Mouse (Mus musculus) intestine, embryonic 14.5 days (tissue): ENCODE data around the gene Gnb5. TPM values are rescaled to one million over a fixed set of nuclear protein-coding genes. Genes with fewer than 3 reads are reported as not detected.

Experiments
- ATAC-seq: fragments of 200-750 bp; cut with Nextera tagmentation; replicated peaks from 2 replicates; pipeline ENCODE4 v1.8.0; 2017; ENCODE audit warnings: low read depth, moderate number of reproducible peaks, moderate TSS enrichment, moderate library complexity; ENCODE audit not compliant: low FRiP score, low TSS enrichment
- DNase-seq: peaks from one replicate; pipeline ENCODE4 v3.0.0-alpha.2; 2018; ENCODE audit warnings: low spot score
- H3K27ac ChIP-seq: fragments of 300-500 bp; sonication (generic); 2 replicates; pipeline ENCODE4 v1.5.1; 2014; ENCODE audit warnings: low read depth, mild to moderate bottlenecking, control low read depth
- H3K27me3 ChIP-seq: fragments of 300-500 bp; sonication (generic); replicated peaks from 2 replicates; pipeline ENCODE4 v1.6.1; 2014; ENCODE audit warnings: low read length, control low read depth; ENCODE audit not compliant: control insufficient read depth, insufficient read depth
- H3K36me3 ChIP-seq: fragments of 300-500 bp; sonication (generic); 2 replicates; pipeline ENCODE4 v1.6.1; 2014; ENCODE audit warnings: low read length, control low read depth; ENCODE audit not compliant: control insufficient read depth, insufficient read depth
- H3K4me1 ChIP-seq: fragments of 300-500 bp; sonication (generic); replicated peaks from 2 replicates; pipeline ENCODE4 v1.6.1; 2014; ENCODE audit warnings: low read length, control low read depth, mixed read lengths; ENCODE audit not compliant: control insufficient read depth, insufficient read depth
- H3K4me2 ChIP-seq: fragments of 300-500 bp; sonication (generic); 2 replicates; pipeline ENCODE4 v1.6.1; 2014; ENCODE audit warnings: low read length
- H3K4me3 ChIP-seq: fragments of 300-500 bp; sonication (generic); 2 replicates; pipeline ENCODE4 v1.5.1; 2014; ENCODE audit warnings: low read depth, low read length, control low read depth, mixed read lengths
- H3K9ac ChIP-seq: fragments of 300-500 bp; sonication (generic); 2 replicates; pipeline ENCODE4 v1.6.1; 2014; ENCODE audit warnings: mild to moderate bottlenecking, low read length
- H3K9me3 ChIP-seq: fragments of 300-500 bp; sonication (generic); 2 replicates; pipeline ENCODE4 v1.6.1; 2016; ENCODE audit warnings: low read length, control low read depth; ENCODE audit not compliant: control insufficient read depth
- WGBS: fragments of 180-500 bp; shearing (Covaris S2); extraction: QIAGEN DNeasy Blood & Tissue Kit; methylation state at CpG from one replicate; pipeline ENCODE4 v1.1.7; 2014; 5-methylcytosine and 5-hydroxymethylcytosine counted together
- polyA plus RNA-seq: library from polyadenylated mRNA; unstranded; fragments of >200 nt; fragmentation: Nextera tagmentation; extraction: Ambion mirVana; gene quantifications from 2 replicates; pipeline ENCODE4 v1.2.1, GENCODE M21; 2014

The Gnb5 gene
- polyA plus RNA-seq, 1 experiment from 2014 or later = 25.5 TPM

DNA sequence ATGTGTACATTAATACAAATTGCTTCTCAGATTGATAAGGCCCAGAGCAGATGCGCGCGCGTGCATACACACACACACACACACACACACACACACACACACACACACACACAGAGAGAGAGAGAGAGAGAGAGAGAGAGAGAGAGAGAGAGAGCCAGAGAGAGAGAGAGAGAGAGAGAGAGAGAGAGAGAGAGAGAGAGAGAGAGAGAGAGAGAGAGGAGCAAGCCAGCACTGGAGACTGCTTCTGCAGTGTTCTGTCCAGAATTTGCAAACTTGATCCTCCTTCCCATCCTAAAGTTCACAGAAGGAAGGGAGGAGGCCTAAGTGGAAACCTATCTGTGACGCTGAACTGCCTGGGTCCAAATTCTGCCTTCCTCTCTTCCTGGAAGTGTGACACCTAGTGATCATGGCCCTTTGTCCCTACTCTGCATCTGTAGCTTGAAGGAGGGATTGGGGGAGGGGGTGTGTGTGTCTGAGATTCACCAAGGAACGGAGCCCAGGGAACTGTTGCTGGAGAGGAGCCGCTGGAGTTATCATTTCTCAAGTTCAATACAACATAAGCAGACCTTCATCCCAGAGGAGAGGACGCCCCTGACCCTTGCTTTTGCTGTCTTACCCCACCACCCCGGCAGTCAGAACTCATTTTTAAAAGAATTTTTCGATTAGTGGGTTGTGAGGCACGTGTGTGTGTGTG is 7.2 kb downstream of the Gnb5 start:
- Histone ChIP-seq H3K27ac (peak overlapping the region; percentile 80), H3K9ac (peak overlapping the region; percentile 60), H3K36me3 (no peaks in the 10 kb centered on the region), H3K4me1 (peaks cover 8% of the 10 kb centered on the region; the same call in 1 of the 2 replicates), H3K4me3 (peak overlapping the region; percentile 65), H3K27me3 (no peaks in the 10 kb centered on the region), H3K9me3 (no peaks in the 10 kb centered on the region), H3K4me2 (peak overlapping the region; percentile 70)
- peak; percentile 21 for ATAC-seq
- WGBS = 29% methylated on average over 11 of the region's 11 CpGs
- DNase-seq = peak; percentile 71

DNA sequence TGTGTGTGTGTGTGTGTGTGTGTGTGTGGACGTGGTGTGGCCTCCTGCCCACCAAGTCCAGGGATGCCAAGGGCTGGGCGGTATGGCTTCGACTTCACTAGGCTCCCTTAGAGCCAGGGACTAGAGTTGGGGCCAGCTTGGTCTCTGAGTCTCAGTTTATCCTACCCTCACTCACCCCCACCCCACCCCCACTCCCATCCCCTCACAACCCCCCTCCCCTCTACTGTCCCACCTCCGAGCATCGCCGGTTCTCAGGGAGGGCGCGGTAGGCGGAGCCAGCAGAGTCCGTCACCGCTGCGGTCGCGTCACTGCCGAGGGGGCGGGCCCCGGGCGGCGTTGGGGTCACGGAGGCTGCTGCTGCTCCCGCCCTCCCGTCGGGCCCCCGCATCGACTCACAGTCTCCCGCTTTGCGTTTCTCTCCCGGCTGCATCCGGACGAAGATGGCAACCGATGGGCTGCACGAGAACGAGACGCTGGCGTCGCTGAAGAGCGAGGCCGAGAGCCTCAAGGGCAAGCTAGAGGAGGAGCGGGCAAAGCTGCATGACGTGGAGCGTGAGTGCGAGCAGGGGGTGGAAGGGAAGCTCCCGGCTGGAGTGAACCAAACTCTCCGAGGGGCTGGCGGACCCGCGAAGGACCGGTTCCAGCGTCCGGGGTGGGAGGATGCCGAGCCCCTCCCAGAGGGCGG is 7.9 kb downstream of the Gnb5 start:
- no peaks in the 10 kb centered on the region for H3K9me3 ChIP-seq
- DNase-seq (peak; percentile 92), ATAC-seq (peak; percentile 84)
- H3K4me2 ChIP-seq = peak overlapping the region; percentile 70
- peak overlapping the region; percentile 65 for H3K4me3 ChIP-seq
- peaks cover 8% of the 10 kb centered on the region; the same call in 1 of the 2 replicates for H3K4me1 ChIP-seq
- H3K27me3 ChIP-seq = no peaks in the 10 kb centered on the region
- WGBS = under 1% methylated on average over 52 of the region's 52 CpGs
- H3K9ac ChIP-seq = peak overlapping the region; percentile 60
- H3K36me3 ChIP-seq = no peaks in the 10 kb centered on the region
- peak overlapping the region; percentile 80 for H3K27ac ChIP-seq

- Histone ChIP-seq H3K9me3 (no peaks in the 10 kb centered on the region), H3K4me3 (peak overlapping the region; percentile 65), H3K4me2 (peak overlapping the region; percentile 70), H3K27me3 (no peaks in the 10 kb centered on the region), H3K27ac (peak overlapping the region; percentile 80), H3K4me1 (peaks cover 11% of the 10 kb centered on the region), H3K36me3 (no peaks in the 10 kb centered on the region), H3K9ac (peak overlapping the region; percentile 60)
- ATAC-seq (no peak), DNase-seq (no peak)
- 3% methylated on average over 22 of the region's 22 CpGs for WGBS
Observed at GRCm38 (mm10) chr9:75314517-75315105, 8.5 kb downstream of the Gnb5 start.

DNA sequence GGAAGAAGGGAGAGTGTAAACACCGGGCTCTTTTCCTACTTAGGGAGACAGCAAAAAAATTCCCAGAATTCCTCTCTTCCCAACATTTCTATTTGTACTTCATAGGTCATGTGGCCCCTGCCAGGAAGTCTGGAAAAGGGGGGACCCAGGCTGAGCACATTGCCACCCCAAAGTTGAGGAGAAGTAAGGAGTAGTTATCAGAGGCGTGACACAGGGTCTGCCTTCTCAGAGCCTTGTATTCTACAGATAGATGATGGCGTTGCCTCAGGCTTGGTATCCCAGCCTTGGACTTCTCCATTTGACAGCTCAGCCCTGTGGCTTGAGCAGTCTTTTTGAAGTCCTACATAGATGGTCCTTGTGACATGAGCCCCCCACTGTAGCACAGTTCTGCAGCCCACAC is 9.2 kb downstream of the Gnb5 start:
- H3K27me3 ChIP-seq = no peaks in the 10 kb centered on the region
- H3K9ac ChIP-seq = no peak overlapping the region; the same call in 1 of the 2 replicates
- DNase-seq = no peak
- H3K4me1 ChIP-seq = peaks cover 11% of the 10 kb centered on the region
- WGBS = 69% methylated on average over 3 of the region's 3 CpGs
- no peak overlapping the region for H3K27ac ChIP-seq
- H3K36me3 ChIP-seq = no peaks in the 10 kb centered on the region
- H3K9me3 ChIP-seq = no peaks in the 10 kb centered on the region
- peak overlapping the region; percentile 70 for H3K4me2 ChIP-seq
- peak overlapping the region; percentile 65; the same call in 1 of the 2 replicates for H3K4me3 ChIP-seq
- no peak for ATAC-seq

GRCm38 (mm10) chr9:75316771-75317170 is 10.7 kb downstream of the Gnb5 start:
- H3K4me3 ChIP-seq = no peak overlapping the region
- no peak overlapping the region for H3K4me2 ChIP-seq
- ATAC-seq (no peak), DNase-seq (no peak)
- WGBS = 87% methylated on average over 6 of the region's 6 CpGs
- no peaks in the 10 kb centered on the region for H3K36me3 ChIP-seq
- H3K9ac ChIP-seq = no peak overlapping the region
- peaks cover 11% of the 10 kb centered on the region for H3K4me1 ChIP-seq
- H3K27me3 ChIP-seq = no peaks in the 10 kb centered on the region
- H3K9me3 ChIP-seq = no peaks in the 10 kb centered on the region
- H3K27ac ChIP-seq = no peak overlapping the region

DNA sequence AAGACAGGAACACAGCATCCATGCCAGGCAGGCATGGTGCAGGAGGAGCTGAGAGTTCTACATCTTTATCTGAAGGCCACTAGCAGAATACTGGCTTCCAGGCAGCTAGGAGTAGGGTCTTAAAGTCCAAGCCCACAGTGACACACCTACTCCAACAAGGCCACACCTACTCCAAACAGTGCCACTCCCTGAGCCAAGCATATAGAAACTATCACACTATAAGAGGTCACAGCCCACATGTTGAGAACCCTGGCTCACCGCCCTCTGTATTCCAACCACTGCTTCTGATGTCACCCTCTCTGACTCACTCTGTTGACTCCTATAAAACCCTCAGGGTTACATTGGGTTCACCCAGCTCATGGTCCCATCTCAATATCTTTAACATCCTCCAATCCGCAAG is 12.1 kb downstream of the Gnb5 start:
- DNase-seq (no peak), ATAC-seq (peak; percentile 30; the same call in 1 of the 2 replicates)
- no peaks in the 10 kb centered on the region for H3K27me3 ChIP-seq
- no peak overlapping the region for H3K4me2 ChIP-seq
- WGBS = 92% methylated on average over 2 of the region's 2 CpGs
- no peaks in the 10 kb centered on the region for H3K9me3 ChIP-seq
- no peak overlapping the region for H3K4me3 ChIP-seq
- no peak overlapping the region for H3K9ac ChIP-seq
- no peak overlapping the region for H3K27ac ChIP-seq
- peaks cover 11% of the 10 kb centered on the region for H3K4me1 ChIP-seq
- no peaks in the 10 kb centered on the region for H3K36me3 ChIP-seq

- no peaks in the 10 kb centered on the region for H3K9me3 ChIP-seq
- DNase-seq = no peak
- H3K4me2 ChIP-seq = no peak overlapping the region
- H3K4me1 ChIP-seq = peaks cover 11% of the 10 kb centered on the region
- H3K4me3 ChIP-seq = no peak overlapping the region
- ATAC-seq = no peak
- no peak overlapping the region for H3K27ac ChIP-seq
- no peak overlapping the region for H3K9ac ChIP-seq
- H3K36me3 ChIP-seq = no peaks in the 10 kb centered on the region
- H3K27me3 ChIP-seq = no peaks in the 10 kb centered on the region
- WGBS = 65% methylated on average over 3 of the region's 3 CpGs
Observed at GRCm38 (mm10) chr9:75319365-75319764, 13.3 kb downstream of the Gnb5 start.

DNA sequence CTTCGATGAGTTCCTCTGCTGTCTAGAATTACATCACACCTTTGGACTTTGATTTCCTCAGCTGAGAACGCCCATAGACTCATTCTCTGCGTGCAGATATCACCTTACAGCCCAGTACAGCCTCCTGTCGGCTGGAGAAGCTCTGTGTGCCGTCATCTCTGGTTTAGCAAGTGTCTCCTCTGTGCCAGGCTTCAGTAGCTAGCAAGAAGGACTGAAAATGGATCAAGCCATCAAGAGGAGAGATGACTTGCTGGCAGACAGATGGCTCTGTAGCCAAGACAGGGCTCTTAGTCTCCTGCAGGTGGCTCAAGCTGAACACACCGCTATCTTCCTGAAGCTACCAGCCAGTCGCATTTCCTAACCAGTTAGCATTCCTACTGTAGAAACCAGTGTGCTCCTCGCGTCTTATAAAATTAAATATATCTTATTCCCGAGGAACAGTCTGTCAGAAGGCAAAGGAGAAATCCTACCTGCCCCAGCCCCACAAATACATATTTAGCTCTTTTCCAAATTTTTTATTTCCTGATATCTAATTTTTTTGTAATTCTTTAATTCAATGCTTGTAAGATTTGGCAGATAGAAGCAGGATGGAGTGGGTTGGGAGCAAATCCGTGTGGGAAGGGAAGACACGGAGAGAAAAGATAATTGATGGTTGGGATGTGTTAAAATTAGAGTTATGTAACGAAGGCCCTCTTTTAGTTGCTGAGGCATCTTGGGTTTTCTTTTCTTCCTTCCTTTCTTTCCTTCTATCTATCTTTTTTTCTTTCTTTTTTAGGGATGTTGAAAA is 16.2 kb downstream of the Gnb5 start:
- no peak for DNase-seq
- Histone ChIP-seq H3K4me1 (peaks cover 4% of the 10 kb centered on the region), H3K9ac (no peak overlapping the region), H3K27me3 (no peaks in the 10 kb centered on the region), H3K9me3 (no peaks in the 10 kb centered on the region), H3K4me2 (no peak overlapping the region), H3K27ac (no peak overlapping the region), H3K36me3 (no peaks in the 10 kb centered on the region), H3K4me3 (no peak overlapping the region)
- peak; percentile 41; the same call in 1 of the 2 replicates for ATAC-seq
- WGBS = 67% methylated on average over 13 of the region's 13 CpGs
